In the genomic region with DNA sequence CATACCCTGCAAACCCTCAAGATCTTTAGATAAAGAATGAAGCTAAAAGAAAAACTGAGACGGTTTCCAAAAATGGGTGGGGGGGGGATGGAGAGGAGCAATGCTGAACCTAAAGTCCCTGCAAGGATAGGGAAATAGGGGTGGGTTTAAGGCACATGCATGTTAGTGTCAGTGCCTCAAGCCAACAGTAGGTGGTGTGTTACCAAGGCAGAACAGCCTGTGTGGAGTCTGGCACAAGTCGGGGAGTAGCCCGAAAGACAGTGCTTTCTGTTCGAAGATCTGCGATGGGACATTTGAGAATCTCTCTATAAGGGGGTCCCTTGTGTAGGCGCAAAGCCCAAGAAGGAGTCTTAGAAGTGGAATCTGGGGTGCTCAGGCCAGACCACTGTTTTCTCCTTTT, we compare ENCODE assay signal across 13 mouse cellular contexts. TPM values are rescaled to one million over a fixed set of nuclear protein-coding genes. Genes with fewer than 3 reads are reported as not detected.
DNase-seq lines count a peak whose midpoint lies in the region; ATAC-seq and TF ChIP-seq lines count a peak whose summit lies in the region.
"Had no signal": no experiment of that assay in that cellular context is flagged by ENCODE, and none has a peak within 500 bp of the region (broad histone marks: within the 10 kb centered on the region; RNA-seq: fewer than 3 reads in every experiment).

No protein-coding gene starts in this region.

- 0 out of 2 replicates have a peak, but pooled peaks have one; percentile 44 for ATAC-seq in neural tube, embryonic 14.5 days (ENCODE audit: low read depth)
- no peak for ATAC-seq in monocyte, adult 5-6 weeks (replicated peaks; ENCODE audit: insufficient number of reproducible peaks, low FRiP score, low TSS enrichment, poor library complexity, severe bottlenecking)

- no peak overlapping the region for H3K4me2 ChIP-seq in neural tube, embryonic 14.5 days (ENCODE audit: low read depth, low read length)
- H3K4me2 ChIP-seq: limb, embryonic 12.5 days; neural tube, embryonic 13.5 days; stomach, embryonic 15.5 days had no signal

- no peaks in the 10 kb centered on the region for H3K36me3 ChIP-seq in neural tube, embryonic 14.5 days (ENCODE audit: control insufficient read depth, insufficient read depth, low read length)
- H3K36me3 ChIP-seq: hindbrain, embryonic 10.5 days; limb, embryonic 12.5 days; neural tube, embryonic 13.5 days; stomach, embryonic 15.5 days had no signal

- no peaks in the 10 kb centered on the region for H3K9me3 ChIP-seq in neural tube, embryonic 14.5 days (ENCODE audit: control insufficient read depth, low read length)
- H3K9me3 ChIP-seq: hindbrain, embryonic 10.5 days; limb, embryonic 12.5 days; neural tube, embryonic 13.5 days; stomach, embryonic 15.5 days had no signal

- DNase-seq in layer of hippocampus, adult 2 months (ENCODE audit: low spot score in 2 of 2), result no peak
- DNase-seq in layer of hippocampus, adult 9-11 months, result no peak
- DNase-seq in neural tube, embryonic 10.5 days (ENCODE audit: extremely low spot score, low spot score), result no peak
- no peak for DNase-seq in right cerebral cortex, postnatal 14 days
- DNase-seq: kidney, adult 18-20 months; thymus, postnatal 4 days had no signal

- H3K27me3 ChIP-seq in neural tube, embryonic 14.5 days (ENCODE audit: control insufficient read depth, insufficient read depth, low read length), result peaks cover 4% of the 10 kb centered on the region; the same call in 1 of the 2 replicates
- H3K27me3 ChIP-seq: stomach, embryonic 15.5 days had no signal

- no peak overlapping the region for H3K4me3 ChIP-seq in layer of hippocampus, adult 2 months
- no peak overlapping the region for H3K4me3 ChIP-seq in neural tube, embryonic 14.5 days (ENCODE audit: low read depth, low read length)
- H3K4me3 ChIP-seq in cortical plate, adult 2 months (ENCODE audit: insufficient read depth, low read length), result no peak overlapping the region
- H3K4me3 ChIP-seq: hindbrain, embryonic 10.5 days; limb, embryonic 12.5 days; neural tube, embryonic 13.5 days; stomach, embryonic 15.5 days had no signal

- TF ChIP-seq POLR2A in cortical plate, adult 2 months (IDR thresholded peaks at IDR 0.05; ENCODE audit: extremely low read depth, insufficient read depth, low read length), result no peak

- WGBS in neural tube, embryonic 14.5 days, result 92% methylated on average over 6 of the region's 6 CpGs

- H3K4me1 ChIP-seq in neural tube, embryonic 14.5 days (ENCODE audit: control insufficient read depth, insufficient read depth, low read length), result 0 out of 2 replicates have a peak, but pooled peaks cover 2% of the 10 kb centered on the region
- H3K4me1 ChIP-seq in cortical plate, adult 2 months (ENCODE audit: control insufficient read depth, insufficient read depth, low read length), result peaks cover 7% of the 10 kb centered on the region

- H3K27ac ChIP-seq in layer of hippocampus, adult 2 months, result no peak overlapping the region
- H3K27ac ChIP-seq in neural tube, embryonic 14.5 days (ENCODE audit: low read depth, low read length), result no peak overlapping the region
- no peak overlapping the region for H3K27ac ChIP-seq in cortical plate, adult 2 months (ENCODE audit: insufficient read depth, low read length)
- H3K27ac ChIP-seq: hindbrain, embryonic 10.5 days; limb, embryonic 12.5 days; neural tube, embryonic 13.5 days; stomach, embryonic 15.5 days had no signal

- peak; percentile 61 for TF ChIP-seq CTCF in layer of hippocampus, adult 2 months (conservative IDR thresholded peaks at IDR 0.05)
- TF ChIP-seq CTCF in cortical plate, adult 2 months (IDR thresholded peaks at IDR 0.05; ENCODE audit: extremely low read depth, insufficient read depth, low read length), result peak; percentile 25; the same call in 1 of the 2 replicates

- no peak overlapping the region for H3K9ac ChIP-seq in neural tube, embryonic 14.5 days (replicated peaks; ENCODE audit: low read depth, low read length)
- H3K9ac ChIP-seq: limb, embryonic 12.5 days; neural tube, embryonic 13.5 days; stomach, embryonic 15.5 days had no signal

RNA-seq across cellular contexts. Expression of a gene that starts 24.9 kb away (rescaled TPM):
- 10 to 100 TPM in 1 of 2 experiments, 1 to 10 TPM in 1; 8.3 to 10.5 TPM for total RNA-seq in layer of hippocampus, adult 2 months (2021)
- polyA plus RNA-seq in neural tube, embryonic 14.5 days (2014; fragmentation: Nextera tagmentation; extraction: Ambion mirVana), result 4.7 and 8.9 TPM in 2 replicates
- polyA plus RNA-seq in cortical plate, adult 2 months (2012; rRNA removed), result 11.1 and 12.7 TPM in 2 replicates
- total RNA-seq in monocyte, adult 5-6 weeks (2017), result 12.0 to 20.3 TPM (median 14.6 TPM) in 3 replicates
